Mouse (Mus musculus) lung, adult 2 months (tissue): ENCODE measurements around the gene Itgam.

Experiments used
- CTCF ChIP-seq: fragments of 200-500 bp; IDR thresholded peaks from 2 replicates; pipeline ENCODE4 v1.5.1; 2011; ENCODE audit warnings: mild to moderate bottlenecking, low read length, control low read depth; ENCODE audit not compliant: insufficient read depth
- POLR2A ChIP-seq: fragments of 200-500 bp; IDR thresholded peaks from 2 replicates; pipeline ENCODE4 v1.6.1; 2011; ENCODE audit warnings: low read depth, mild to moderate bottlenecking, control low read depth, low read length, borderline replicate concordance; ENCODE audit errors: extremely low read depth

GRCm38 (mm10) chr7:128025381-128025780 is 37.1 kb upstream of the Itgam start:
- TF ChIP-seq CTCF (no peak), POLR2A (no peak)
